Mouse (Mus musculus): ENCODE results near the gene Rimkla. TPM values are rescaled to one million over a fixed set of nuclear protein-coding genes. Genes with fewer than 3 reads are reported as not detected.

The Rimkla gene
- total RNA-seq, 2 experiments from 2014 or later, result 19.5 to 21.4 TPM

DNA sequence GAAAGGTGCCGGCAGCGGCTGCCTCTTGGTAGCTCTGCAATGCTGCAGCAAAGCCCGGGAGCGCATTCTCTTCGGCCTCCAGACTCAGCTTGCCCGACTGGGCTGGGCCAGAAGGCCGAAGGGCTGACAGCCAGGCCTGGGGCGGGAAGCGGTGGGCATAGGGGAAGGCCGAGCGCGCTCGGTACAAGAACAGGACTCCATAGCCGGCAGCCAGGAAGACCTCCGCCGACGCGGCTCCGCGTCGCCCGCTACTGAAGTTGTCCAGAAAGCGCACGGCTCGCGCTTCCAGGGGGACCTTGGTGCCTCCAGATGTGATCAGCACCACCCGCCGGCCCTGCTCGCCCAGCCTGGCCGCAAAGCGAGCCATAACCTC lies 70.5 kb downstream of the Rimkla start:
- peak in 1 of 2 experiments; percentile 15 for DNase-seq (ENCODE audit: low spot score in 2 of 2)

DNA sequence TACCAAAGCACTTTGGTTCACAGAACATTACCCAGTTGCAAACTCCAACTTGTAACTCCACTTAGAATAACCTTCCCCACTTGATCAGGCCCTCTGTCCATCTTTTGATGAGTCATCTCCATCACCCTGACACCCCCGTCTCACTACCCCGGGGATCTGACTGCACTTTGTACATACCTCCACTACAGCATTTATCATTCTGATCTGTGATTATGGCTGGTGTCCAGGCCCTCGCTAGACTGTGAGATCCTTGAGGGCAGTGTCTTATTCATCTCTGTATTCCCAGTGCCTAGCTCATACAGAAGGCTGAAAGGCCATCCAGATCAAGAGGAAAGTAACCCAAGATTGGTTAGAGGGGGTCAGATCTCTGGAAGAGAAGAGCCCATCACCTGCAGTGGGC lies 71.2 kb downstream of the Rimkla start:
- no peak for DNase-seq (ENCODE audit: low spot score in 2 of 2)

DNA sequence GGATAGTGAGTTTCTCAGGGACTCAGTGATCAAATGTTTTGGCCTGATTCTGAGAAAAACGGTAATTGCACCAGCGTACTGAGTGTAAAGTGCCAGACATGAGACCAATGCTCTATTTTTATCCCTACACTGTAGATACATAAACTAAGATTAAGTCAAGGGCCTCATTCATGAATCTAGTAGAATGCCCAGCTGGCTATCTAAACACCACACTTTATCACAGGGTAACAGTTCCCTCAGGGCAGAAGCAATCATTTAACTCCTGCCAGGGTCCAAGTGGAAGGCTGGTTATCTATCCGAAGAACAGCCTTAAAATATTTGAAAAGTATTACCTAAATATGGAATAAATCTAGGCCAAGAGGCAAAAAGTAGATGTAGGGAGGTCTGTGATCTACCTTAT lies 74.5 kb downstream of the Rimkla start:
- DNase-seq (ENCODE audit: low spot score in 2 of 2), result no peak

DNA sequence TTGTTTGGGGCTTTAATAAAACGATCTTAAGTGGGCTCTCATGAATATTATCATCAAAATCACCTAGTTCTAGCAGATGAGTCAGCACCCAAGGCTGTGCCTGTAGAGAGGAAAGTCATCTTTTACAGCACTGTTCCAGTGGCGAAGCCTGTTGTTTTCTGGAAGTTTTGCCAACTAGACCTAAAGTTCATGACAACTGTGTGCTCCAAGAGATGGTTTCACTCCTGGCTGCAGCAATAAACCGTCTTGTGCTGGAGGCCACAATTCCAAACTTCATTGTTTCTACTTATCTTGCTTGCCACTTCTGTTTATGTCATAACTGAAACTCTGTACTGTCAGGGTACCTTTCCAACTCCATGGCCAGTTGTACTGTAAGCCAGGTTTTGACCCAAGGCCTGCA lies 75.2 kb downstream of the Rimkla start:
- no peak for DNase-seq (ENCODE audit: low spot score in 2 of 2)

Other genes with a start within 250 kb of the Rimkla start
- 1 to 10 TPM in 1 of 2 experiments, under 1 TPM in 1; 0.79 to 1.9 TPM for gene Cldn19, start 237.2 kb downstream of the Rimkla start, total RNA-seq (2021)
- 100 to 1,000 TPM; 465 to 518 TPM for gene Ybx1, start 198.0 kb downstream of the Rimkla start, total RNA-seq (2021)
- 10 to 100 TPM; 19.9 to 20.7 TPM for gene Ppih, start 172.1 kb downstream of the Rimkla start, total RNA-seq (2021)
- gene Ccdc30, start 77.1 kb downstream of the Rimkla start, total RNA-seq (2021), result 10 to 100 TPM; 22.0 to 23.4 TPM
- gene Ppcs, start 70.2 kb downstream of the Rimkla start, total RNA-seq (2021), result 1 to 10 TPM; 4.6 to 6.8 TPM
- gene Zmynd12, start 69.8 kb downstream of the Rimkla start, total RNA-seq (2021), result under 1 TPM; 0.51 to 0.69 TPM
- gene Foxj3, start 44.4 kb upstream of the Rimkla start, total RNA-seq (2021), result 10 to 100 TPM; 69.3 to 77.3 TPM
- gene Frg2f1, start 46.9 kb upstream of the Rimkla start, total RNA-seq (2021), result 10 to 100 TPM; 30.4 to 34.4 TPM
- not detected for gene Guca2a, start 145.1 kb upstream of the Rimkla start, total RNA-seq (2021)
- gene Guca2b, start 166.3 kb upstream of the Rimkla start, total RNA-seq (2021), result not detected
- 10 to 100 TPM; 44.1 to 46.2 TPM for gene Hivep3, start 241.2 kb upstream of the Rimkla start, total RNA-seq (2021)

Data from layer of hippocampus, postnatal 14 days (tissue).